Mouse (Mus musculus): ENCODE results near the gene Mosmo. TPM values are rescaled to one million over a fixed set of nuclear protein-coding genes. Genes with fewer than 3 reads are reported as not detected.

Gene Mosmo
- polyA plus RNA-seq, 1 experiment from 2014 or later: 7.7 TPM

- WGBS: 64% methylated on average over 2 of the region's 2 CpGs
- no peaks in the 10 kb centered on the region for H3K4me1 ChIP-seq (ENCODE audit: control insufficient read depth, insufficient read depth, low read length)
- no peaks in the 10 kb centered on the region for H3K9me3 ChIP-seq (replicated peaks; ENCODE audit: control insufficient read depth, low read length)
- no peak overlapping the region for H3K4me3 ChIP-seq (replicated peaks; ENCODE audit: low read length)
- no peaks in the 10 kb centered on the region for H3K27me3 ChIP-seq (ENCODE audit: control insufficient read depth, insufficient read depth, low read length)
- H3K9ac ChIP-seq (ENCODE audit: low read length): no peak overlapping the region
- no peaks in the 10 kb centered on the region for H3K36me3 ChIP-seq (ENCODE audit: control insufficient read depth, insufficient read depth, low read length)
- H3K4me2 ChIP-seq (ENCODE audit: low read depth, low read length): no peak overlapping the region
- H3K27ac ChIP-seq (ENCODE audit: low read length): no peak overlapping the region
- no peak for ATAC-seq (ENCODE audit: insufficient read depth, low FRiP score)
Observed at GRCm38 (mm10) chr7:120717261-120717660, 39.8 kb downstream of the Mosmo start.

- no peaks in the 10 kb centered on the region for H3K27me3 ChIP-seq (ENCODE audit: control insufficient read depth, insufficient read depth, low read length)
- no peak overlapping the region for H3K9ac ChIP-seq (ENCODE audit: low read length)
- no peak overlapping the region for H3K4me2 ChIP-seq (ENCODE audit: low read depth, low read length)
- no peak overlapping the region for H3K4me3 ChIP-seq (replicated peaks; ENCODE audit: low read length)
- no peaks in the 10 kb centered on the region for H3K36me3 ChIP-seq (ENCODE audit: control insufficient read depth, insufficient read depth, low read length)
- no peaks in the 10 kb centered on the region for H3K4me1 ChIP-seq (ENCODE audit: control insufficient read depth, insufficient read depth, low read length)
- ATAC-seq (ENCODE audit: insufficient read depth, low FRiP score): no peak
- no peak overlapping the region for H3K27ac ChIP-seq (ENCODE audit: low read length)
- H3K9me3 ChIP-seq (replicated peaks; ENCODE audit: control insufficient read depth, low read length): no peaks in the 10 kb centered on the region
- 85% methylated on average over 5 of the region's 5 CpGs for WGBS
Observed at GRCm38 (mm10) chr7:120721051-120721450, 43.6 kb downstream of the Mosmo start.

- Histone ChIP-seq H3K36me3 (ENCODE audit: control insufficient read depth, insufficient read depth, low read length) (no peaks in the 10 kb centered on the region), H3K4me1 (ENCODE audit: control insufficient read depth, insufficient read depth, low read length) (no peaks in the 10 kb centered on the region), H3K27ac (ENCODE audit: low read length) (no peak overlapping the region), H3K4me3 (replicated peaks; ENCODE audit: low read length) (no peak overlapping the region), H3K9ac (ENCODE audit: low read length) (no peak overlapping the region), H3K4me2 (ENCODE audit: low read depth, low read length) (no peak overlapping the region), H3K27me3 (ENCODE audit: control insufficient read depth, insufficient read depth, low read length) (no peaks in the 10 kb centered on the region), H3K9me3 (replicated peaks; ENCODE audit: control insufficient read depth, low read length) (no peaks in the 10 kb centered on the region)
- no peak for ATAC-seq (ENCODE audit: insufficient read depth, low FRiP score)
- WGBS: 92% methylated on average over 8 of the region's 8 CpGs
Observed at GRCm38 (mm10) chr7:120721456-120721855, 44.0 kb downstream of the Mosmo start.

- Histone ChIP-seq H3K9ac (ENCODE audit: low read length) (no peak overlapping the region), H3K4me2 (ENCODE audit: low read depth, low read length) (no peak overlapping the region), H3K9me3 (replicated peaks; ENCODE audit: control insufficient read depth, low read length) (no peaks in the 10 kb centered on the region), H3K36me3 (ENCODE audit: control insufficient read depth, insufficient read depth, low read length) (no peaks in the 10 kb centered on the region), H3K27me3 (ENCODE audit: control insufficient read depth, insufficient read depth, low read length) (no peaks in the 10 kb centered on the region), H3K27ac (ENCODE audit: low read length) (no peak overlapping the region), H3K4me3 (replicated peaks; ENCODE audit: low read length) (no peak overlapping the region), H3K4me1 (ENCODE audit: control insufficient read depth, insufficient read depth, low read length) (no peaks in the 10 kb centered on the region)
- ATAC-seq (ENCODE audit: insufficient read depth, low FRiP score): no peak
- 84% methylated on average over 4 of the region's 4 CpGs for WGBS
Observed at GRCm38 (mm10) chr7:120722063-120722462, 44.6 kb downstream of the Mosmo start.

- ATAC-seq (ENCODE audit: insufficient read depth, low FRiP score): no peak
Observed at GRCm38 (mm10) chr7:120722839-120723278, 45.4 kb downstream of the Mosmo start.

GRCm38 (mm10) chr7:120727581-120727980 is 50.2 kb downstream of the Mosmo start:
- H3K9me3 ChIP-seq (replicated peaks; ENCODE audit: control insufficient read depth, low read length): no peaks in the 10 kb centered on the region
- H3K27me3 ChIP-seq (ENCODE audit: control insufficient read depth, insufficient read depth, low read length): no peaks in the 10 kb centered on the region
- no peak overlapping the region for H3K27ac ChIP-seq (ENCODE audit: low read length)
- H3K4me3 ChIP-seq (replicated peaks; ENCODE audit: low read length): no peak overlapping the region
- H3K4me2 ChIP-seq (ENCODE audit: low read depth, low read length): no peak overlapping the region
- 88% methylated on average over 3 of the region's 3 CpGs for WGBS
- H3K36me3 ChIP-seq (ENCODE audit: control insufficient read depth, insufficient read depth, low read length): no peaks in the 10 kb centered on the region
- no peak overlapping the region for H3K9ac ChIP-seq (ENCODE audit: low read length)
- ATAC-seq (ENCODE audit: insufficient read depth, low FRiP score): no peak
- 0 out of 2 replicates have a peak, but pooled peaks cover 3% of the 10 kb centered on the region for H3K4me1 ChIP-seq (ENCODE audit: control insufficient read depth, insufficient read depth, low read length)

More at GRCm38 (mm10) chr7:120722839-120723278, 45.4 kb downstream of the Mosmo start:
- no peak overlapping the region for H3K4me2 ChIP-seq (ENCODE audit: low read depth, low read length)
- H3K4me3 ChIP-seq (replicated peaks; ENCODE audit: low read length): no peak overlapping the region
- no peaks in the 10 kb centered on the region for H3K27me3 ChIP-seq (ENCODE audit: control insufficient read depth, insufficient read depth, low read length)
- 67% methylated on average over 8 of the region's 8 CpGs for WGBS
- H3K36me3 ChIP-seq (ENCODE audit: control insufficient read depth, insufficient read depth, low read length): no peaks in the 10 kb centered on the region
- H3K9me3 ChIP-seq (replicated peaks; ENCODE audit: control insufficient read depth, low read length): no peaks in the 10 kb centered on the region
- H3K4me1 ChIP-seq (ENCODE audit: control insufficient read depth, insufficient read depth, low read length): no peaks in the 10 kb centered on the region
- H3K9ac ChIP-seq (ENCODE audit: low read length): no peak overlapping the region
- no peak overlapping the region for H3K27ac ChIP-seq (ENCODE audit: low read length)

- Histone ChIP-seq H3K27me3 (ENCODE audit: control insufficient read depth, insufficient read depth, low read length) (no peaks in the 10 kb centered on the region), H3K4me1 (ENCODE audit: control insufficient read depth, insufficient read depth, low read length) (peaks cover 7% of the 10 kb centered on the region; the same call in 1 of the 2 replicates), H3K27ac (ENCODE audit: low read length) (no peak overlapping the region), H3K36me3 (ENCODE audit: control insufficient read depth, insufficient read depth, low read length) (no peaks in the 10 kb centered on the region), H3K4me3 (replicated peaks; ENCODE audit: low read length) (no peak overlapping the region), H3K9me3 (replicated peaks; ENCODE audit: control insufficient read depth, low read length) (no peaks in the 10 kb centered on the region), H3K4me2 (ENCODE audit: low read depth, low read length) (no peak overlapping the region), H3K9ac (ENCODE audit: low read length) (no peak overlapping the region)
- 53% methylated on average over 5 of the region's 5 CpGs for WGBS
- ATAC-seq (ENCODE audit: insufficient read depth, low FRiP score): no peak
Observed at GRCm38 (mm10) chr7:120729635-120730034, 52.2 kb downstream of the Mosmo start.

GRCm38 (mm10) chr7:120732906-120733305 is 55.5 kb downstream of the Mosmo start:
- H3K27ac ChIP-seq (ENCODE audit: low read length): peak overlapping the region; percentile 53; the same call in 1 of the 2 replicates

GRCm38 (mm10) chr7:120739018-120739417 is 61.6 kb downstream of the Mosmo start, which contains the start of gene Vwa3a:
Gene Vwa3a, plus strand, starts transcription at chr7:120739318.
- Histone ChIP-seq H3K4me2 (ENCODE audit: low read depth, low read length) (no peak within 1 kb of the TSS), H3K27ac (ENCODE audit: low read length) (no peak within 1 kb of the TSS), H3K9ac (ENCODE audit: low read length) (no peak within 1 kb of the TSS), H3K27me3 (ENCODE audit: control insufficient read depth, insufficient read depth, low read length) (no peaks in the 10 kb centered on the region), H3K4me1 (ENCODE audit: control insufficient read depth, insufficient read depth, low read length) (0 out of 2 replicates have a peak, but pooled peaks cover 6% of the 10 kb centered on the region), H3K36me3 (ENCODE audit: control insufficient read depth, insufficient read depth, low read length) (no peaks in the 10 kb centered on the region), H3K4me3 (replicated peaks; ENCODE audit: low read length) (no peak within 1 kb of the TSS), H3K9me3 (replicated peaks; ENCODE audit: control insufficient read depth, low read length) (no peaks in the 10 kb centered on the region)
- no peak; the same call in 1 of the 2 replicates for ATAC-seq (ENCODE audit: insufficient read depth, low FRiP score)
- 69% methylated on average over 6 of the region's 6 CpGs for WGBS

More at GRCm38 (mm10) chr7:120732906-120733305, 55.5 kb downstream of the Mosmo start:
- ATAC-seq (ENCODE audit: insufficient read depth, low FRiP score): peak; percentile 80
- Histone ChIP-seq H3K9me3 (replicated peaks; ENCODE audit: control insufficient read depth, low read length) (no peaks in the 10 kb centered on the region), H3K4me2 (ENCODE audit: low read depth, low read length) (no peak overlapping the region), H3K4me1 (ENCODE audit: control insufficient read depth, insufficient read depth, low read length) (peaks cover 10% of the 10 kb centered on the region; the same call in 1 of the 2 replicates), H3K36me3 (ENCODE audit: control insufficient read depth, insufficient read depth, low read length) (no peaks in the 10 kb centered on the region), H3K4me3 (replicated peaks; ENCODE audit: low read length) (no peak overlapping the region), H3K27me3 (ENCODE audit: control insufficient read depth, insufficient read depth, low read length) (no peaks in the 10 kb centered on the region), H3K9ac (ENCODE audit: low read length) (no peak overlapping the region)
- WGBS: 46% methylated on average over 7 of the region's 7 CpGs
